Mouse (Mus musculus) hindbrain, embryonic 10.5 days (tissue): ENCODE data around the gene Ell. TPM values are rescaled to one million over a fixed set of nuclear protein-coding genes. Genes with fewer than 3 reads are reported as not detected.

Experiments used
- DNase-seq: peaks from one replicate; pipeline ENCODE4 v3.0.0-alpha.2; 2017; ENCODE audit warnings: low spot score
- H3K27ac ChIP-seq: fragments of 300-500 bp; sonication (generic); 2 replicates; pipeline ENCODE4 v1.5.1; 2016; ENCODE audit warnings: mild to moderate bottlenecking, moderate library complexity
- H3K27me3 ChIP-seq: fragments of 300-500 bp; sonication (generic); 2 replicates; pipeline ENCODE4 v1.6.1; 2016; ENCODE audit warnings: mild to moderate bottlenecking; ENCODE audit not compliant: poor library complexity, insufficient read depth, severe bottlenecking
- H3K36me3 ChIP-seq: fragments of 300-500 bp; sonication (generic); 2 replicates; pipeline ENCODE4 v1.6.1; 2016; ENCODE audit warnings: mild to moderate bottlenecking, moderate library complexity
- H3K4me1 ChIP-seq: fragments of 300-500 bp; sonication (generic); replicated peaks from 2 replicates; pipeline ENCODE4 v1.6.1; 2016; ENCODE audit warnings: mild to moderate bottlenecking
- H3K4me3 ChIP-seq: fragments of 300-500 bp; sonication (generic); 2 replicates; pipeline ENCODE4 v1.5.1; 2016; ENCODE audit warnings: mild to moderate bottlenecking, moderate library complexity
- H3K9me3 ChIP-seq: fragments of 300-500 bp; sonication (generic); 2 replicates; pipeline ENCODE4 v1.6.1; 2016; ENCODE audit warnings: mild to moderate bottlenecking, moderate library complexity
- WGBS: fragments of 180-500 bp; shearing (Covaris S2); methylation state at CpG from one replicate; pipeline ENCODE4 v1.1.7; 2016; 5-methylcytosine and 5-hydroxymethylcytosine counted together
- polyA plus RNA-seq: library from polyadenylated mRNA; unstranded; fragments of >200 nt; fragmentation: Nextera tagmentation; extraction: Ambion mirVana; gene quantifications from 2 replicates; pipeline ENCODE4 v1.2.1, GENCODE M21; 2016

Ell gene
- polyA plus RNA-seq, 1 experiment from 2014 or later: 22.4 TPM

GRCm38 (mm10) chr8:70610796-70611771, 71.8 kb downstream of the Ell start:
- no peaks in the 10 kb centered on the region for H3K9me3 ChIP-seq
- WGBS: under 1% methylated on average over 54 of the region's 54 CpGs
- H3K4me3 ChIP-seq: peak overlapping the region; percentile 80
- H3K27ac ChIP-seq: peak overlapping the region; percentile 94
- H3K27me3 ChIP-seq: peaks cover 31% of the 10 kb centered on the region
- DNase-seq: peak; percentile 90
- no peaks in the 10 kb centered on the region for H3K36me3 ChIP-seq
- peaks cover 67% of the 10 kb centered on the region for H3K4me1 ChIP-seq

- WGBS: 2% methylated on average over 6 of the region's 6 CpGs
- peak; percentile 90 for DNase-seq
- Histone ChIP-seq H3K4me3 (peak overlapping the region; percentile 80), H3K27me3 (peaks cover 25% of the 10 kb centered on the region), H3K4me1 (peaks cover 63% of the 10 kb centered on the region), H3K36me3 (no peaks in the 10 kb centered on the region), H3K9me3 (no peaks in the 10 kb centered on the region), H3K27ac (peak overlapping the region; percentile 94)
Measured at GRCm38 (mm10) chr8:70611849-70612248, 72.6 kb downstream of the Ell start.

- DNase-seq: no peak
- Histone ChIP-seq H3K27me3 (peaks cover 13% of the 10 kb centered on the region), H3K27ac (no peak overlapping the region), H3K36me3 (no peaks in the 10 kb centered on the region), H3K4me3 (no peak overlapping the region), H3K9me3 (no peaks in the 10 kb centered on the region), H3K4me1 (peaks cover 58% of the 10 kb centered on the region)
- 20% methylated on average over 1 of the region's 1 CpGs for WGBS
Measured at GRCm38 (mm10) chr8:70613763-70614162, 74.5 kb downstream of the Ell start.

- Histone ChIP-seq H3K27me3 (peaks cover 6% of the 10 kb centered on the region), H3K4me3 (no peak overlapping the region), H3K36me3 (no peaks in the 10 kb centered on the region), H3K27ac (0 out of 2 replicates have a peak overlapping the region, but pooled peaks have one; percentile 16), H3K4me1 (peaks cover 56% of the 10 kb centered on the region), H3K9me3 (no peaks in the 10 kb centered on the region)
- 77% methylated on average over 5 of the region's 5 CpGs for WGBS
- no peak for DNase-seq
Measured at GRCm38 (mm10) chr8:70614469-70614868, 75.2 kb downstream of the Ell start.

GRCm38 (mm10) chr8:70615281-70615680, 76.0 kb downstream of the Ell start:
- 87% methylated on average over 8 of the region's 8 CpGs for WGBS
- H3K27me3 ChIP-seq: peaks cover 8% of the 10 kb centered on the region
- no peaks in the 10 kb centered on the region for H3K9me3 ChIP-seq
- no peak overlapping the region for H3K4me3 ChIP-seq
- peaks cover 48% of the 10 kb centered on the region for H3K4me1 ChIP-seq
- H3K27ac ChIP-seq: no peak overlapping the region
- H3K36me3 ChIP-seq: no peaks in the 10 kb centered on the region
- no peak for DNase-seq

GRCm38 (mm10) chr8:70615894-70616293, 76.6 kb downstream of the Ell start, which contains the start of gene Lrrc25:
TSS of gene Lrrc25 (plus strand) at chr8:70616155.
- WGBS: 89% methylated on average over 3 of the region's 3 CpGs
- H3K36me3 ChIP-seq: no peaks in the 10 kb centered on the region
- 0 out of 2 replicates have a peak within 1 kb of the TSS, but pooled peaks have one; percentile 0 for H3K27ac ChIP-seq
- H3K4me3 ChIP-seq: no peak within 1 kb of the TSS
- peaks cover 48% of the 10 kb centered on the region for H3K4me1 ChIP-seq
- no peak for DNase-seq
- H3K27me3 ChIP-seq: peaks cover 14% of the 10 kb centered on the region
- H3K9me3 ChIP-seq: no peaks in the 10 kb centered on the region

- peaks cover 42% of the 10 kb centered on the region for H3K4me1 ChIP-seq
- H3K9me3 ChIP-seq: no peaks in the 10 kb centered on the region
- H3K27ac ChIP-seq: no peak overlapping the region
- 65% methylated on average over 11 of the region's 11 CpGs for WGBS
- H3K36me3 ChIP-seq: no peaks in the 10 kb centered on the region
- no peak for DNase-seq
- H3K27me3 ChIP-seq: peaks cover 19% of the 10 kb centered on the region
- no peak overlapping the region for H3K4me3 ChIP-seq
Measured at GRCm38 (mm10) chr8:70616645-70617044, 77.4 kb downstream of the Ell start.

- no peak for DNase-seq
- WGBS: 85% methylated on average over 11 of the region's 11 CpGs
Measured at GRCm38 (mm10) chr8:70617985-70618384, 78.7 kb downstream of the Ell start.

GRCm38 (mm10) chr8:70618888-70619334, 79.7 kb downstream of the Ell start:
- H3K36me3 ChIP-seq: no peaks in the 10 kb centered on the region
- peak; percentile 62 for DNase-seq
- peaks cover 34% of the 10 kb centered on the region for H3K4me1 ChIP-seq
- peaks cover 35% of the 10 kb centered on the region for H3K27me3 ChIP-seq
- peak overlapping the region; percentile 64 for H3K27ac ChIP-seq
- H3K9me3 ChIP-seq: no peaks in the 10 kb centered on the region
- WGBS: 30% methylated on average over 9 of the region's 9 CpGs
- no peak overlapping the region for H3K4me3 ChIP-seq

More at GRCm38 (mm10) chr8:70617985-70618384, 78.7 kb downstream of the Ell start:
- no peak overlapping the region; the same call in 1 of the 2 replicates for H3K4me3 ChIP-seq
- no peaks in the 10 kb centered on the region for H3K9me3 ChIP-seq
- H3K27ac ChIP-seq: peak overlapping the region; percentile 64
- H3K27me3 ChIP-seq: peaks cover 32% of the 10 kb centered on the region
- no peaks in the 10 kb centered on the region for H3K36me3 ChIP-seq
- peaks cover 39% of the 10 kb centered on the region for H3K4me1 ChIP-seq

GRCm38 (mm10) chr8:70622220-70622619, 83.0 kb downstream of the Ell start:
- no peak for DNase-seq
- Histone ChIP-seq H3K9me3 (no peaks in the 10 kb centered on the region), H3K4me3 (no peak overlapping the region), H3K4me1 (peaks cover 30% of the 10 kb centered on the region), H3K27me3 (peaks cover 35% of the 10 kb centered on the region), H3K27ac (no peak overlapping the region), H3K36me3 (no peaks in the 10 kb centered on the region)
- WGBS: 61% methylated on average over 3 of the region's 3 CpGs

- Histone ChIP-seq H3K27ac (0 out of 2 replicates have a peak overlapping the region, but pooled peaks have one; percentile 23), H3K4me3 (no peak overlapping the region), H3K4me1 (peaks cover 26% of the 10 kb centered on the region), H3K9me3 (no peaks in the 10 kb centered on the region), H3K27me3 (peaks cover 34% of the 10 kb centered on the region), H3K36me3 (no peaks in the 10 kb centered on the region)
- peak; percentile 66 for DNase-seq
- WGBS: 27% methylated on average over 5 of the region's 5 CpGs
Measured at GRCm38 (mm10) chr8:70625104-70625503, 85.8 kb downstream of the Ell start.

GRCm38 (mm10) chr8:70627041-70627440, 87.8 kb downstream of the Ell start:
- 88% methylated on average over 5 of the region's 5 CpGs for WGBS
- Histone ChIP-seq H3K36me3 (no peaks in the 10 kb centered on the region), H3K27me3 (peaks cover 34% of the 10 kb centered on the region), H3K9me3 (no peaks in the 10 kb centered on the region), H3K27ac (no peak overlapping the region), H3K4me3 (no peak overlapping the region), H3K4me1 (peaks cover 37% of the 10 kb centered on the region)
- no peak for DNase-seq

GRCm38 (mm10) chr8:70628986-70629490, 89.8 kb downstream of the Ell start:
- 58% methylated on average over 7 of the region's 7 CpGs for WGBS
- peak overlapping the region; percentile 83 for H3K27ac ChIP-seq

More at GRCm38 (mm10) chr8:70628986-70629490, 89.8 kb downstream of the Ell start:
- Histone ChIP-seq H3K4me3 (peak overlapping the region; percentile 54), H3K36me3 (no peaks in the 10 kb centered on the region), H3K4me1 (peaks cover 37% of the 10 kb centered on the region), H3K27me3 (peaks cover 38% of the 10 kb centered on the region), H3K9me3 (no peaks in the 10 kb centered on the region)
- no peak for DNase-seq
